ENCODE assay signal across 9 mouse cellular contexts in genomic region chr7:28601668-28602067, GRCm38 (mm10). TPM values are rescaled to one million over a fixed set of nuclear protein-coding genes. Genes with fewer than 3 reads are reported as not detected.
DNase-seq lines count a peak whose midpoint lies in the region; ATAC-seq lines count a peak whose summit lies in the region.
"Had no signal": no experiment of that assay in that cellular context is flagged by ENCODE, and none has a peak within 500 bp of the region (broad histone marks: within the 10 kb centered on the region; RNA-seq: fewer than 3 reads in every experiment).

No protein-coding gene starts in this region.

- H3K4me2 ChIP-seq in limb, embryonic 11.5 days (ENCODE audit: low read depth, severe bottlenecking), result no peak overlapping the region

- intact Hi-C loops in heart, postnatal 14 days (cut with DNase I), result loop anchor here (1.0 to 5.0 kb wide), 4 partner anchors 33 to 155 kb away; no protein-coding TSS in a partner anchor

- H3K36me3 ChIP-seq in limb, embryonic 11.5 days (ENCODE audit: control insufficient read depth, insufficient read depth, low read length), result no peaks in the 10 kb centered on the region

- no peaks in the 10 kb centered on the region for H3K27me3 ChIP-seq in limb, embryonic 11.5 days (ENCODE audit: control insufficient read depth, insufficient read depth, low read length)

- peaks cover 6% of the 10 kb centered on the region for H3K4me1 ChIP-seq in limb, embryonic 11.5 days (ENCODE audit: control insufficient read depth, insufficient read depth, low read length)

- ATAC-seq in limb, embryonic 11.5 days (ENCODE audit: insufficient number of reproducible peaks, low FRiP score, low TSS enrichment, low read depth), result no peak
- ATAC-seq in megakaryocyte progenitor cell, adult 5-6 weeks (replicated peaks; ENCODE audit: poor library complexity), result no peak

- H3K27ac ChIP-seq in limb, embryonic 11.5 days (replicated peaks; ENCODE audit: low read depth, low read length), result no peak overlapping the region

- H3K4me3 ChIP-seq in limb, embryonic 11.5 days (ENCODE audit: low read depth, low read length), result no peak overlapping the region

- no peaks in the 10 kb centered on the region for H3K9me3 ChIP-seq in limb, embryonic 11.5 days (ENCODE audit: control insufficient read depth, low read length)

- H3K9ac ChIP-seq in limb, embryonic 11.5 days (ENCODE audit: low read length), result no peak overlapping the region

- WGBS in limb, embryonic 11.5 days, result 19% methylated on average over 7 of the region's 7 CpGs

- DNase-seq in left cerebral cortex, adult 18-20 months (ENCODE audit: low spot score in 2 of 2), result peak; percentile 65 to 74
- no peak for DNase-seq in left cerebral cortex, adult 11 months (ENCODE audit: low spot score)
- peak; percentile 78 for DNase-seq in MN1 (ENCODE audit: low spot score)
- DNase-seq in cerebellum, adult 9-11 months, result peak; percentile 64
- DNase-seq in heart, postnatal 14 days, result peak; percentile 46 to 64
- DNase-seq in limb, embryonic 11.5 days (ENCODE audit: low spot score), result peak; percentile 74
- peak; percentile 77 to 84 for DNase-seq in right cerebral cortex, adult 2 months (ENCODE audit: low spot score in 2 of 2)

RNA-seq across cellular contexts. Expression of gene Pak4, which starts 3.7 kb away (rescaled TPM):
- total RNA-seq in left cerebral cortex, adult 18-20 months (2021), result 1 to 10 TPM; 8.6 to 8.8 TPM
- 1 to 10 TPM; 8.5 to 9.9 TPM for total RNA-seq in heart, postnatal 14 days (2021)
- 37.4 and 44.5 TPM in 2 replicates for polyA plus RNA-seq in limb, embryonic 11.5 days (2014; fragmentation: Nextera tagmentation; extraction: Ambion mirVana)
- total RNA-seq in megakaryocyte progenitor cell, adult 5-6 weeks (2015), result 5.6 and 6.4 TPM in 2 replicates
- 3.3 and 3.9 TPM in 2 replicates for total RNA-seq in megakaryocyte progenitor cell, adult 5-6 weeks (2017)

RNA-seq across cellular contexts. Expression of gene Samd4b, which starts 3.7 kb away (rescaled TPM):
- total RNA-seq in left cerebral cortex, adult 18-20 months (2021), result 10 to 100 TPM; 67.8 to 80.1 TPM
- 10 to 100 TPM; 32.1 to 32.4 TPM for total RNA-seq in heart, postnatal 14 days (2021)
- polyA plus RNA-seq in limb, embryonic 11.5 days (2014; fragmentation: Nextera tagmentation; extraction: Ambion mirVana), result 37.5 and 37.6 TPM in 2 replicates
- total RNA-seq in megakaryocyte progenitor cell, adult 5-6 weeks (2015), result 20.7 TPM in 2 replicates
- 2.7 and 4.3 TPM in 2 replicates for total RNA-seq in megakaryocyte progenitor cell, adult 5-6 weeks (2017)

RNA-seq across cellular contexts. Expression of gene Acp7, which starts 29.5 kb away (rescaled TPM):
- 1 to 10 TPM; 2.2 to 2.4 TPM for total RNA-seq in left cerebral cortex, adult 18-20 months (2021)
- total RNA-seq in heart, postnatal 14 days (2021), result not detected
- not detected in 2 replicates for polyA plus RNA-seq in limb, embryonic 11.5 days (2014; fragmentation: Nextera tagmentation; extraction: Ambion mirVana)
- not detected in 2 replicates for total RNA-seq in megakaryocyte progenitor cell, adult 5-6 weeks (2015)
- not detected in 2 replicates for total RNA-seq in megakaryocyte progenitor cell, adult 5-6 weeks (2017)
- polyA plus RNA-seq: lung, embryonic 16.5 days had no signal

RNA-seq across cellular contexts. Expression of gene Nccrp1, which starts 54.6 kb away (rescaled TPM):
- total RNA-seq in left cerebral cortex, adult 18-20 months (2021), result under 1 TPM in 1 of 2 experiments, not detected in 1; 0.28 TPM
- not detected for total RNA-seq in heart, postnatal 14 days (2021)
- polyA plus RNA-seq in limb, embryonic 11.5 days (2014; fragmentation: Nextera tagmentation; extraction: Ambion mirVana), result not detected in 2 replicates
- total RNA-seq in megakaryocyte progenitor cell, adult 5-6 weeks (2015), result not detected in 2 replicates
- not detected in 2 replicates for total RNA-seq in megakaryocyte progenitor cell, adult 5-6 weeks (2017)
- polyA plus RNA-seq: lung, embryonic 16.5 days had no signal
